Mouse (Mus musculus) thymus, adult 2 months (tissue): ENCODE data around the gene Tulp2.

Experiments used
- CTCF ChIP-seq: fragments of 200-500 bp; IDR thresholded peaks from 2 replicates; pipeline ENCODE4 v1.5.1; 2012; ENCODE audit warnings: mild to moderate bottlenecking, control low read depth, low read length, moderate library complexity, borderline replicate concordance; ENCODE audit not compliant: control insufficient read depth, poor library complexity, insufficient read depth; ENCODE audit errors: extremely low read depth
- POLR2A ChIP-seq: fragments of 200-500 bp; IDR thresholded peaks from 2 replicates; pipeline ENCODE4 v1.6.1; 2012; ENCODE audit warnings: mild to moderate bottlenecking, low read length, control low read depth, moderate library complexity; ENCODE audit not compliant: control insufficient read depth, poor library complexity, insufficient read depth; ENCODE audit errors: extremely low read depth

DNA sequence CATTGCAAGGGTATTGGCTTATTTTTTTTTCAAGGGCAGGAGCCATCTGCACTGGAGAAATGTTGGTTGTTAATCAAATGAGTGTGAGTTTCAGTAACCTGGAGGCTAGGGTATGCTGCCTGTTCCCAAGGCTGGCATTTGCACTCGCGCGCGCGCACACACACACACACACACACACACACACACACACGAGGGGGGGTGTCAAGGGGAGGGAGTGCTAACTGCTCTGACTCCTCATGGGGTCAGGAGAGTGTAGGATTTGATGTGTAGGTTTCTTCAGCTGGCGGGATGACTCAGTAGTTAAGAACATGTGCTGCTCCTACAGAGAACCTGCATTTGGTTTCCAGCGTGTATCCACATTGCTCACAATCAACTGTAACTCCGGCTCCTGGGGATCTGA, 9.1 kb downstream of the Tulp2 start:
- TF ChIP-seq CTCF = no peak
- TF ChIP-seq POLR2A = no peak
